Mouse (Mus musculus): ENCODE results near the gene Arl16.

DNA sequence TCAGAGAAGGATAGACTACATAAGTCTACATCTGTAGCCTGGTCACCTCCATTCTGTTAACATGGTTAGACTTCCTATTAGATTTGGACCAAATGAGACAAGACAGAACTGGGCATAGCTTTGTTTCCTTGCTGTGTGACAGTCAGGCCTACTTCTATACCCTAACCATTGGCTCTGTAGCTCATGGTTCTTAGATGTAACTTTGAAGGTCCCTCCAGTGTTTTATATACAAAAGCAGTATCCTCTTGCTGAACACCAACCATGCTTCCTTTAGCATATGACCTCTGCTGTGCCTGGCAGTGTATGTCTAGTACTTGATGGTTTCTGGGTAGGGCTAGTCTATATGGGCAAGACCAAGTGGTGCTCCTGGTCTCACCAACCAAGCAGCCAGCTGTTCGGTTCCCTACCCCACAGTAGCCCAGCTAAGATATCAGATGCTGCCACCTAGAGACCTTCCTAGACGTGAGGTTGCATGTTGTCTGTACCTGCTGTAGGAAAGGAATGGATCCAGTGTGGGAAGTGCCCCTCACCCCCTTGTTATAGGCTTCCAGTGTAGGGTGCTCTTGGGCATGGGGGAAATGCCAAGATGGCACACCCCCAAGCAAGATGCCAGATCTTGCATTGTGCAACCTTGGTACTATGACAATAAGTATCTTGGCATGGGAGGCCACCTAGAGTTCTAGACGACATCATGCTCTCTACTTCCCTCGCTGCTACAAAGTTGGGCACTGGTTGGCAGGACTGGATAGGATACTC is 23.1 kb upstream of the Arl16 start:
- TF ChIP-seq POLR2A (IDR thresholded peaks at IDR 0.05; ENCODE audit: low read depth, low read length) (no peak), CTCF (conservative IDR thresholded peaks at IDR 0.05; ENCODE audit: insufficient read depth, insufficient read length, low read depth, low read length) (no peak)
